Mouse (Mus musculus) neural tube, embryonic 14.5 days (tissue): ENCODE data around the gene Cma1. TPM values are rescaled to one million over a fixed set of nuclear protein-coding genes. Genes with fewer than 3 reads are reported as not detected.

Source experiments
- ATAC-seq: fragments of 200-750 bp; cut with Nextera tagmentation; 2 replicates; pipeline ENCODE4 v1.8.0; 2017; ENCODE audit warnings: low read depth, mild to moderate bottlenecking, moderate TSS enrichment, moderate library complexity
- H3K27ac ChIP-seq: fragments of 300-500 bp; sonication (generic); 2 replicates; pipeline ENCODE4 v1.5.1; 2014; ENCODE audit warnings: low read depth, mild to moderate bottlenecking, control low read depth, low read length, moderate library complexity, mixed read lengths
- H3K27me3 ChIP-seq: fragments of 300-500 bp; sonication (generic); 2 replicates; pipeline ENCODE4 v1.6.1; 2014; ENCODE audit warnings: low read length; ENCODE audit not compliant: control insufficient read depth, insufficient read depth
- H3K36me3 ChIP-seq: fragments of 300-500 bp; sonication (generic); 2 replicates; pipeline ENCODE4 v1.6.1; 2014; ENCODE audit warnings: low read length, mixed read lengths; ENCODE audit not compliant: control insufficient read depth, insufficient read depth
- H3K4me1 ChIP-seq: fragments of 300-500 bp; sonication (generic); 2 replicates; pipeline ENCODE4 v1.6.1; 2014; ENCODE audit warnings: low read length; ENCODE audit not compliant: control insufficient read depth, insufficient read depth
- H3K4me2 ChIP-seq: fragments of 300-500 bp; sonication (generic); 2 replicates; pipeline ENCODE4 v1.6.1; 2014; ENCODE audit warnings: mild to moderate bottlenecking, low read depth, low read length, control low read depth
- H3K4me3 ChIP-seq: fragments of 300-500 bp; sonication (generic); 2 replicates; pipeline ENCODE4 v1.5.1; 2014; ENCODE audit warnings: low read depth, low read length, control low read depth, mixed read lengths
- H3K9ac ChIP-seq: fragments of 300-500 bp; sonication (generic); replicated peaks from 2 replicates; pipeline ENCODE4 v1.6.1; 2014; ENCODE audit warnings: low read depth, mild to moderate bottlenecking, control low read depth, low read length, mixed read lengths
- H3K9me3 ChIP-seq: fragments of 300-500 bp; sonication (generic); 2 replicates; pipeline ENCODE4 v1.6.1; 2016; ENCODE audit warnings: low read length; ENCODE audit not compliant: control insufficient read depth
- WGBS: fragments of 180-500 bp; shearing (Covaris S2); extraction: QIAGEN DNeasy Blood & Tissue Kit; methylation state at CpG from one replicate; pipeline ENCODE4 v1.1.7; 2014; 5-methylcytosine and 5-hydroxymethylcytosine counted together
- polyA plus RNA-seq: library from polyadenylated mRNA; unstranded; fragments of >200 nt; fragmentation: Nextera tagmentation; extraction: Ambion mirVana; gene quantifications from 2 replicates; pipeline ENCODE4 v1.2.1, GENCODE M21; 2014

Cma1 gene
- polyA plus RNA-seq, 1 experiment from 2014 or later, result not detected

DNA sequence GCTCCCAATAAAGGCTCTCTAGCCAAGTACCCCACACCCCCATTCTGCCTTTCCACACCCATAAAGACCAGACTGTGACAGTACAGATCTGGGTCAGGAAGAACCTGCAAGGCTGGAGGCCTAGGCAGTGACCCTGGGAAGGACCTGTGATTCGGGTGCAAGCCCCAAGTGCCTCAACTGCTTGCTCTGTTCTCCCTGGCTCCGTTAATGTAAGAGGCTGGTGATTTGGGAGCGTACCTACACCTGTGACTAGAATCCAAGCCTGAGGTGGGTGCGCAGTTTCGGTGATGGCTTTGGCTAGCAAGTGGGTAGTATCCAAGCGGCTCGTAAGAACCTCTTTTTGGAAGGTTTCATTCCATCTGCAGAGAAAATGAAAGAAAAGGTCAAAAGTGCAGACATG lies 45.5 kb downstream of the Cma1 start:
- peak overlapping the region; percentile 76; the same call in 1 of the 2 replicates for H3K4me2 ChIP-seq
- peaks cover 20% of the 10 kb centered on the region for H3K36me3 ChIP-seq
- no peak for ATAC-seq
- 90% methylated on average over 7 of the region's 7 CpGs for WGBS
- H3K9me3 ChIP-seq, result no peaks in the 10 kb centered on the region
- no peaks in the 10 kb centered on the region for H3K27me3 ChIP-seq
- H3K27ac ChIP-seq, result no peak overlapping the region
- no peak overlapping the region for H3K9ac ChIP-seq
- H3K4me1 ChIP-seq, result peaks cover 12% of the 10 kb centered on the region
- H3K4me3 ChIP-seq, result 0 out of 2 replicates have a peak overlapping the region, but pooled peaks have one; percentile 46

GRCm38 (mm10) chr14:55897671-55898070 lies 46.8 kb downstream of the Cma1 start:
- 96% methylated on average over 12 of the region's 12 CpGs for WGBS
- Histone ChIP-seq H3K4me2 (no peak overlapping the region), H3K36me3 (peaks cover 22% of the 10 kb centered on the region), H3K27me3 (no peaks in the 10 kb centered on the region), H3K9ac (no peak overlapping the region), H3K27ac (no peak overlapping the region), H3K9me3 (no peaks in the 10 kb centered on the region), H3K4me3 (no peak overlapping the region), H3K4me1 (peaks cover 12% of the 10 kb centered on the region)
- ATAC-seq, result no peak

Other genes starting within 250 kb of the Cma1 start
- 0.11 and 0.33 TPM in 2 replicates for gene Tgm1, start 230.7 kb downstream of the Cma1 start, polyA plus RNA-seq
- gene Rabggta, start 222.4 kb downstream of the Cma1 start, polyA plus RNA-seq, result 47.1 and 59.2 TPM in 2 replicates
- gene Dhrs1, start 199.0 kb downstream of the Cma1 start, polyA plus RNA-seq, result 73.6 and 75.5 TPM in 2 replicates
- gene Nop9, start 199.0 kb downstream of the Cma1 start, polyA plus RNA-seq, result 27.4 and 30.1 TPM in 2 replicates
- gene Cideb, start 186.2 kb downstream of the Cma1 start, polyA plus RNA-seq, result not detected in 2 replicates
- gene Ltb4r2, start 183.2 kb downstream of the Cma1 start, polyA plus RNA-seq, result 0.27 and 0.59 TPM in 2 replicates
- 0.19 and 0.24 TPM in 2 replicates for gene Ltb4r1, start 178.7 kb downstream of the Cma1 start, polyA plus RNA-seq
- 1.9 and 3.9 TPM in 2 replicates for gene Adcy4, start 160.6 kb downstream of the Cma1 start, polyA plus RNA-seq
- gene Ripk3, start 155.8 kb downstream of the Cma1 start, polyA plus RNA-seq, result 1.9 and 2.2 TPM in 2 replicates
- 5.5 and 10.4 TPM in 2 replicates for gene Nfatc4, start 121.5 kb downstream of the Cma1 start, polyA plus RNA-seq
- gene Nynrin, start 90.7 kb downstream of the Cma1 start, polyA plus RNA-seq, result 5.8 and 10.2 TPM in 2 replicates
- 0.24 and 0.91 TPM in 2 replicates for gene Cbln3, start 60.3 kb downstream of the Cma1 start, polyA plus RNA-seq
- gene Khnyn, start 59.7 kb downstream of the Cma1 start, polyA plus RNA-seq, result 5.9 and 7.3 TPM in 2 replicates
- 138 and 163 TPM in 2 replicates for gene Sdr39u1, start 44.4 kb downstream of the Cma1 start, polyA plus RNA-seq
- not detected in 2 replicates for gene Cma2, start 6.3 kb upstream of the Cma1 start, polyA plus RNA-seq
- gene Mcpt1, start 73.3 kb upstream of the Cma1 start, polyA plus RNA-seq, result not detected in 2 replicates
- gene Mcpt9, start 85.8 kb upstream of the Cma1 start, polyA plus RNA-seq, result not detected in 2 replicates
- gene Mcpt2, start 97.4 kb upstream of the Cma1 start, polyA plus RNA-seq, result not detected in 2 replicates
- not detected in 2 replicates for gene Mcpt4, start 117.6 kb upstream of the Cma1 start, polyA plus RNA-seq
- gene Mcpt8, start 140.6 kb upstream of the Cma1 start, polyA plus RNA-seq, result not detected in 2 replicates
- 0.45 TPM in 1 of 2 replicates, not detected in the other for gene Ctsg, start 157.9 kb upstream of the Cma1 start, polyA plus RNA-seq
- not detected in 2 replicates for gene Gzme, start 175.9 kb upstream of the Cma1 start, polyA plus RNA-seq
- not detected in 2 replicates for gene Gzmd, start 187.9 kb upstream of the Cma1 start, polyA plus RNA-seq
- not detected in 2 replicates for gene Gzmg, start 214.9 kb upstream of the Cma1 start, polyA plus RNA-seq
- gene Gzmn, start 229.9 kb upstream of the Cma1 start, polyA plus RNA-seq, result not detected in 2 replicates